Mouse (Mus musculus): ENCODE results near the gene Ppara. TPM values are rescaled to one million over a fixed set of nuclear protein-coding genes. Genes with fewer than 3 reads are reported as not detected.
"Not testable (repeated sequence)": the region's sequence is repeated elsewhere in the genome, so short reads cannot be mapped to it uniquely, and the experiment has no call there.

Ppara gene
- total RNA-seq, 2 experiments from 2014 or later: not detected

- ATAC-seq (replicated peaks; ENCODE audit: poor library complexity, severe bottlenecking): no peak
These were observed 15.3 kb downstream of the Ppara start for GRCm38 (mm10) chr15:85750115-85750514.

- ATAC-seq (replicated peaks; ENCODE audit: poor library complexity, severe bottlenecking): no peak
These were observed 17.9 kb downstream of the Ppara start for GRCm38 (mm10) chr15:85752655-85753054.

GRCm38 (mm10) chr15:85754033-85754650, 19.4 kb downstream of the Ppara start:
- ATAC-seq (replicated peaks; ENCODE audit: poor library complexity, severe bottlenecking): no peak

- ATAC-seq (replicated peaks; ENCODE audit: poor library complexity, severe bottlenecking): no peak
These were observed 20.4 kb downstream of the Ppara start for GRCm38 (mm10) chr15:85755214-85755613.

GRCm38 (mm10) chr15:85756611-85757010, 21.8 kb downstream of the Ppara start:
- no peak for ATAC-seq (replicated peaks; ENCODE audit: poor library complexity, severe bottlenecking)

- ATAC-seq (replicated peaks; ENCODE audit: poor library complexity, severe bottlenecking): no peak
These were observed 23.0 kb downstream of the Ppara start for GRCm38 (mm10) chr15:85757768-85758167.

GRCm38 (mm10) chr15:85762761-85763160, 28.0 kb downstream of the Ppara start:
- no peak for ATAC-seq (replicated peaks; ENCODE audit: poor library complexity, severe bottlenecking)

GRCm38 (mm10) chr15:85765022-85765421, 30.2 kb downstream of the Ppara start:
- no peak for ATAC-seq (replicated peaks; ENCODE audit: poor library complexity, severe bottlenecking)

GRCm38 (mm10) chr15:85766677-85767076, 31.9 kb downstream of the Ppara start:
- no peak for ATAC-seq (replicated peaks; ENCODE audit: poor library complexity, severe bottlenecking)

- no peak for ATAC-seq (replicated peaks; ENCODE audit: poor library complexity, severe bottlenecking)
These were observed 34.2 kb downstream of the Ppara start for GRCm38 (mm10) chr15:85768991-85769390.

GRCm38 (mm10) chr15:85771306-85772121, 36.7 kb downstream of the Ppara start:
- no peak for ATAC-seq (replicated peaks; ENCODE audit: poor library complexity, severe bottlenecking)

- no peak for ATAC-seq (replicated peaks; ENCODE audit: poor library complexity, severe bottlenecking)
These were observed 37.5 kb downstream of the Ppara start for GRCm38 (mm10) chr15:85772146-85772740.

GRCm38 (mm10) chr15:85774419-85774818, 39.6 kb downstream of the Ppara start:
- ATAC-seq (replicated peaks; ENCODE audit: poor library complexity, severe bottlenecking): no peak

GRCm38 (mm10) chr15:85775001-85775400, 40.2 kb downstream of the Ppara start:
- ATAC-seq (replicated peaks; ENCODE audit: poor library complexity, severe bottlenecking): no peak

- no peak for ATAC-seq (replicated peaks; ENCODE audit: poor library complexity, severe bottlenecking)
These were observed 41.5 kb downstream of the Ppara start for GRCm38 (mm10) chr15:85776241-85776640.

- no peak for ATAC-seq (replicated peaks; ENCODE audit: poor library complexity, severe bottlenecking)
These were observed 42.0 kb downstream of the Ppara start for GRCm38 (mm10) chr15:85776771-85777170.

GRCm38 (mm10) chr15:85778891-85779290, 44.1 kb downstream of the Ppara start:
- not testable (repeated sequence) for ATAC-seq (replicated peaks; ENCODE audit: poor library complexity, severe bottlenecking)

- no peak for ATAC-seq (replicated peaks; ENCODE audit: poor library complexity, severe bottlenecking)
These were observed 48.4 kb downstream of the Ppara start for GRCm38 (mm10) chr15:85783146-85783545.

GRCm38 (mm10) chr15:85784341-85784740, 49.6 kb downstream of the Ppara start:
- ATAC-seq (replicated peaks; ENCODE audit: poor library complexity, severe bottlenecking): no peak

- ATAC-seq (replicated peaks; ENCODE audit: poor library complexity, severe bottlenecking): no peak
These were observed 51.9 kb downstream of the Ppara start for GRCm38 (mm10) chr15:85786711-85787110.

- no peak for ATAC-seq (replicated peaks; ENCODE audit: poor library complexity, severe bottlenecking)
These were observed 52.7 kb downstream of the Ppara start for GRCm38 (mm10) chr15:85787482-85787881.

Data from granulocyte monocyte progenitor cell, adult 5-6 weeks (primary cell).